Mouse (Mus musculus) stomach, embryonic 14.5 days (tissue): Measurements from ENCODE around the gene Timp2. TPM values are rescaled to one million over a fixed set of nuclear protein-coding genes. Genes with fewer than 3 reads are reported as not detected.

Experiments used
- ATAC-seq: fragments of 200-750 bp; cut with Nextera tagmentation; 2 replicates; pipeline ENCODE4 v1.8.0; 2017; ENCODE audit warnings: low read depth, moderate TSS enrichment; ENCODE audit not compliant: insufficient number of reproducible peaks, insufficient read depth, low FRiP score
- H3K27ac ChIP-seq: fragments of 300-500 bp; sonication (generic); 2 replicates; pipeline ENCODE4 v1.5.1; 2014; ENCODE audit warnings: mild to moderate bottlenecking, low read length, moderate library complexity, mixed read lengths
- H3K27me3 ChIP-seq: fragments of 300-500 bp; sonication (generic); 2 replicates; pipeline ENCODE4 v1.6.1; 2014; ENCODE audit warnings: low read length, control low read depth, mixed read lengths; ENCODE audit not compliant: control insufficient read depth, insufficient read depth
- H3K36me3 ChIP-seq: fragments of 300-500 bp; sonication (generic); 2 replicates; pipeline ENCODE4 v1.6.1; 2014; ENCODE audit warnings: mild to moderate bottlenecking, control low read depth, low read length, moderate library complexity, mixed read lengths; ENCODE audit not compliant: control insufficient read depth, insufficient read depth
- H3K4me1 ChIP-seq: fragments of 300-500 bp; sonication (generic); 2 replicates; pipeline ENCODE4 v1.6.1; 2014; ENCODE audit warnings: low read length, control low read depth, mixed read lengths; ENCODE audit not compliant: control insufficient read depth, insufficient read depth
- H3K4me2 ChIP-seq: fragments of 300-500 bp; sonication (generic); replicated peaks from 2 replicates; pipeline ENCODE4 v1.6.1; 2014; ENCODE audit warnings: low read depth, low read length, control low read depth
- H3K4me3 ChIP-seq: fragments of 300-500 bp; sonication (generic); 2 replicates; pipeline ENCODE4 v1.5.1; 2014; ENCODE audit warnings: low read depth, low read length, control low read depth
- H3K9ac ChIP-seq: fragments of 300-500 bp; sonication (generic); replicated peaks from 2 replicates; pipeline ENCODE4 v1.6.1; 2014; ENCODE audit warnings: low read depth, mild to moderate bottlenecking, control low read depth, low read length, moderate library complexity, mixed read lengths
- H3K9me3 ChIP-seq: fragments of 300-500 bp; sonication (generic); 2 replicates; pipeline ENCODE4 v1.6.1; 2016; ENCODE audit warnings: low read depth, low read length, control low read depth; ENCODE audit not compliant: control insufficient read depth
- WGBS: fragments of 180-500 bp; shearing (Covaris S2); extraction: QIAGEN DNeasy Blood & Tissue Kit; methylation state at CpG from one replicate; pipeline ENCODE4 v1.1.7; 2014; 5-methylcytosine and 5-hydroxymethylcytosine counted together
- polyA plus RNA-seq: library from polyadenylated mRNA; unstranded; fragments of >200 nt; fragmentation: Nextera tagmentation; extraction: Ambion mirVana; gene quantifications from 2 replicates; pipeline ENCODE4 v1.2.1, GENCODE M21; 2014

Timp2 gene
- polyA plus RNA-seq, 1 experiment from 2014 or later: 101 TPM

- H3K4me1 ChIP-seq: peaks cover 20% of the 10 kb centered on the region; the same call in 1 of the 2 replicates
- H3K4me2 ChIP-seq: no peak overlapping the region
- no peak for ATAC-seq
- H3K9ac ChIP-seq: no peak overlapping the region
- H3K27ac ChIP-seq: no peak overlapping the region
- H3K9me3 ChIP-seq: no peaks in the 10 kb centered on the region
- no peaks in the 10 kb centered on the region for H3K27me3 ChIP-seq
- H3K4me3 ChIP-seq: no peak overlapping the region
- 86% methylated on average over 7 of the region's 7 CpGs for WGBS
- H3K36me3 ChIP-seq: peaks cover 34% of the 10 kb centered on the region
These were observed 99.2 kb downstream of the Timp2 start for GRCm38 (mm10) chr11:118256371-118256770.

- ATAC-seq: peak; percentile 33; the same call in 1 of the 2 replicates
- H3K9ac ChIP-seq: no peak overlapping the region
These were observed 101.2 kb downstream of the Timp2 start for GRCm38 (mm10) chr11:118254159-118254951.

DNA sequence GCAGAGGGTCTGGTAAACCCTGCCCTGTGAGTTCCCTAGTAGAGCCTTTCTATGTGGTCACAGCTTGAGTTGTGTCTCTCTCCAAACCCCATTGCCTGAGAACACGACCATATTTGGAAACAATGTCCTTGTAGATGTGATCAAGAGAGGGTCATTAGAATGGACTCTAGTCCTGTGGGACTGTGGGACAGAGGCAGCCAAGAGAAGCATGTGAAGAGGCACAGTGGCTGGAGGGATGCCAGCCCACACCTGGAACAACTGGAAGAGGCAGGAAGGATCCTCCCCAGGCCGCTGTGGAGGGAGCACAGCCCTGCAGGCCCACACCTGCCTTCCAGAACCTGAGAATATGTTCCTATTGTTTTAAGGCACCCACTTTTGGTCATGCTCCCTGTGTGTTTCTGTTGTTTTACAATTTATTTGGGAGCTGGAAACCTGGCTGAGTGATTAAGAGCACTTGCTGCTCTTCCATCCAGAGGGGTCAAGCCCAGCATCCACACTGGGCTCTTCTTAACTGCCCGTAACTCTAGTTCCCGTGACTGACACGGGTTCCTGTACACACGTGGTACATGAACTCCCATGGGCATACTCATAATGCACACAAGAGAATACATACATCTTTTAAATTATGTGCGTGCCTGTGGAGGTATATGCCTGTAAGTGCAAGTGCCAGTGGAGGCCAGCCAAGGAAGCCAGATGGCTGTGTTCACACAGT lies 101.9 kb downstream of the Timp2 start:
- H3K9me3 ChIP-seq: no peaks in the 10 kb centered on the region
- H3K4me3 ChIP-seq: no peak overlapping the region
- 82% methylated on average over 7 of the region's 7 CpGs for WGBS
- ATAC-seq: no peak
- H3K27ac ChIP-seq: peak overlapping the region; percentile 87
- H3K27me3 ChIP-seq: no peaks in the 10 kb centered on the region
- peaks cover 25% of the 10 kb centered on the region for H3K4me1 ChIP-seq
- no peak overlapping the region for H3K9ac ChIP-seq
- no peak overlapping the region for H3K4me2 ChIP-seq
- peaks cover 10% of the 10 kb centered on the region for H3K36me3 ChIP-seq

More at GRCm38 (mm10) chr11:118254159-118254951, 101.2 kb downstream of the Timp2 start:
- Histone ChIP-seq H3K4me3 (no peak overlapping the region), H3K27ac (peak overlapping the region; percentile 87), H3K4me1 (peaks cover 20% of the 10 kb centered on the region), H3K9me3 (no peaks in the 10 kb centered on the region), H3K4me2 (no peak overlapping the region), H3K36me3 (peaks cover 16% of the 10 kb centered on the region), H3K27me3 (no peaks in the 10 kb centered on the region)
- 26% methylated on average over 15 of the region's 15 CpGs for WGBS

Other genes with a start within 250 kb of the Timp2 start
- gene Dnah17, start 225.1 kb downstream of the Timp2 start, polyA plus RNA-seq: 0.25 and 0.29 TPM in 2 replicates
- 10.6 and 10.8 TPM in 2 replicates for gene Cyth1, start 107.1 kb downstream of the Timp2 start, polyA plus RNA-seq
- gene Usp36, start 65.5 kb downstream of the Timp2 start, polyA plus RNA-seq: 17.5 and 19.1 TPM in 2 replicates
- 0.62 TPM in 1 of 2 replicates, not detected in the other for gene Cep295nl, start 13.2 kb downstream of the Timp2 start, polyA plus RNA-seq
- 39.0 and 39.2 TPM in 2 replicates for gene Lgals3bp, start 46.4 kb upstream of the Timp2 start, polyA plus RNA-seq
- gene Cant1, start 63.3 kb upstream of the Timp2 start, polyA plus RNA-seq: 21.8 and 25.7 TPM in 2 replicates
- 7.0 and 7.9 TPM in 2 replicates for gene C1qtnf1, start 72.5 kb upstream of the Timp2 start, polyA plus RNA-seq
- 5.2 and 7.0 TPM in 2 replicates for gene Engase, start 121.1 kb upstream of the Timp2 start, polyA plus RNA-seq